Mouse (Mus musculus) liver, embryonic 13.5 days (tissue): ENCODE measurements around the gene Kcnj2. TPM values are rescaled to one million over a fixed set of nuclear protein-coding genes. Genes with fewer than 3 reads are reported as not detected.

Source experiments
- ATAC-seq: fragments of 200-750 bp; cut with Nextera tagmentation; 2 replicates; pipeline ENCODE4 v1.8.0; 2017; ENCODE audit warnings: low read depth, mild to moderate bottlenecking, moderate number of reproducible peaks, moderate library complexity
- DNase-seq: peaks from one replicate; pipeline ENCODE4 v3.0.0; 2022
- H3K27ac ChIP-seq: fragments of 300-500 bp; sonication (generic); 2 replicates; pipeline ENCODE4 v1.5.1; 2015; ENCODE audit warnings: moderate library complexity, mild to moderate bottlenecking, inconsistent platforms
- H3K27me3 ChIP-seq: fragments of 300-500 bp; sonication (generic); 2 replicates; pipeline ENCODE4 v1.6.1; 2015; ENCODE audit warnings: mild to moderate bottlenecking, inconsistent platforms
- H3K36me3 ChIP-seq: fragments of 300-500 bp; sonication (generic); 2 replicates; pipeline ENCODE4 v1.6.1; 2015; ENCODE audit warnings: mild to moderate bottlenecking, inconsistent platforms
- H3K4me1 ChIP-seq: fragments of 300-500 bp; sonication (generic); replicated peaks from 2 replicates; pipeline ENCODE4 v1.6.1; 2015; ENCODE audit warnings: inconsistent platforms
- H3K4me2 ChIP-seq: fragments of 300-500 bp; sonication (generic); 2 replicates; pipeline ENCODE4 v1.6.1; 2015; ENCODE audit warnings: inconsistent platforms, mild to moderate bottlenecking, moderate library complexity
- H3K4me3 ChIP-seq: fragments of 300-500 bp; sonication (generic); replicated peaks from 2 replicates; pipeline ENCODE4 v1.5.1; 2015; ENCODE audit warnings: mild to moderate bottlenecking, inconsistent platforms
- H3K9ac ChIP-seq: fragments of 300-500 bp; sonication (generic); 2 replicates; pipeline ENCODE4 v1.6.1; 2015; ENCODE audit warnings: mild to moderate bottlenecking, inconsistent platforms
- H3K9me3 ChIP-seq: fragments of 300-500 bp; sonication (generic); replicated peaks from 2 replicates; pipeline ENCODE4 v1.6.1; 2016; ENCODE audit warnings: inconsistent platforms
- WGBS: fragments of 180-500 bp; shearing (Covaris S2); methylation state at CpG from one replicate; pipeline ENCODE4 v1.1.7; 2015; ENCODE audit not compliant: insufficient replicate concordance; 5-methylcytosine and 5-hydroxymethylcytosine counted together
- polyA plus RNA-seq: library from polyadenylated mRNA; unstranded; fragments of >200 nt; fragmentation: Nextera tagmentation; extraction: Ambion mirVana; gene quantifications from 2 replicates; pipeline ENCODE4 v1.2.1, GENCODE M21; 2015

Gene Kcnj2
- polyA plus RNA-seq, 1 experiment from 2014 or later: 0.23 TPM

- no peak for DNase-seq
- no peak for ATAC-seq
- Histone ChIP-seq H3K4me1 (no peaks in the 10 kb centered on the region), H3K27ac (no peak overlapping the region), H3K36me3 (no peaks in the 10 kb centered on the region), H3K4me2 (no peak overlapping the region), H3K27me3 (no peaks in the 10 kb centered on the region), H3K9me3 (no peaks in the 10 kb centered on the region), H3K4me3 (no peak overlapping the region), H3K9ac (no peak overlapping the region)
- WGBS: 37% methylated on average over 2 of the region's 2 CpGs
These were observed 27.0 kb downstream of the Kcnj2 start for GRCm38 (mm10) chr11:111092967-111093366.

DNA sequence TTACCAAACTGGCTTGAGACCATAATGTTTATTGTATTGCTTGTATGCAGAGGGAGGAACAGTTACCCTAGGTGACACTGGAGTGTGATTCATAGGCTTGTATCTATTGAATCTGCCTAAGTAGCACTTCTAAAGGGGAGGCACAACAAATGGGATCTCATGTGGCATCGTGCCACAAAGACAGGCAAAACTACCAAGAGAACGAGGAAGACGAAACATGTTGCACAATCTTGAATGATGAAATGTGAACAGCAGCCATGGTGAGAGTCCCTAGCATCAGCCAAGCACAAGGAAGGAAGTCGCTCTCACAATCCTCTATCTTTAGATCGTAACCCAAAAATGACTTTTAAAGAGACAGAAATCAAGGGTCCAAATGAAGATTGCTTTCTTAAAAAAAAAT lies 30.6 kb downstream of the Kcnj2 start:
- Histone ChIP-seq H3K9ac (no peak overlapping the region), H3K27me3 (no peaks in the 10 kb centered on the region), H3K4me3 (no peak overlapping the region), H3K27ac (no peak overlapping the region), H3K9me3 (no peaks in the 10 kb centered on the region), H3K4me1 (no peaks in the 10 kb centered on the region), H3K4me2 (no peak overlapping the region), H3K36me3 (no peaks in the 10 kb centered on the region)
- WGBS: 27% methylated on average over 5 of the region's 5 CpGs
- DNase-seq: no peak
- ATAC-seq: no peak

DNA sequence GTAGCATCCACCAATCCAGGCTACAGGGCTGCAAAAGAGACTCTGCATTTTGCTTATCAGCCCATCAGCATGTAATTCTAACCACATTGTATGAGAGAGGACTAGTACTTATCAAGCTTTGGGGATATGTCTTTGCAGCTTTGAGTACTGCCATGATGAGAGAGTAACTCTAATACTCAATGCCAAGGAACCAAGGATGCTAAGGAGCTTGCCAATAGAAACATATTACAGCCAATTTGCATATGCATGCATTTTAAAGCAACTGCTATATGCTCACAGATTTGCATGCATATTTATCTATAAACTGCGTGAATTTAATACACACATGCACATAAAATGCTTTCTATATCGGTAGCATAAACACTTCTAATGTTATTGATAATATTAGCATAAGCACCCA lies 34.2 kb downstream of the Kcnj2 start:
- Histone ChIP-seq H3K27me3 (no peaks in the 10 kb centered on the region), H3K4me1 (no peaks in the 10 kb centered on the region), H3K27ac (no peak overlapping the region), H3K36me3 (no peaks in the 10 kb centered on the region), H3K9me3 (no peaks in the 10 kb centered on the region), H3K4me2 (no peak overlapping the region), H3K9ac (no peak overlapping the region), H3K4me3 (no peak overlapping the region)
- 57% methylated on average over 2 of the region's 2 CpGs for WGBS
- DNase-seq: no peak
- no peak for ATAC-seq

DNA sequence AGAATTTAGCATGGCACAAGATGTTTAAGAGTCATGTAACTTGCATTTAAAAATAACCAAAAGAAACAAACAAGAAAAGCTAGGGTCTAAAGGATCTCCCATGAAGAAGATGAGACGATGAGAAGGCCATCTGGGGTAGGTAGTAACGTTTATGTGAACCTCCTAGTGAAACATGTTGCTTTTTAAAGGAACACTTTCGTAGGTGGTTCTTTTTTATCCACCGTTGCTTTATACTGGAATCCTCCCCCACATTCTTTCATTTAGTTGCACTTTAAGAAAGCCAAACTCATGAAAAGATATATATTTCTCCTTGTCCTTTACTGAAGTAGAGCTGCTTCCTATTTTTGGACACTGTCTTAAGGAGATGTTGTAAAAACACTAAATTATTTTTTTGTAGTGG lies 34.7 kb downstream of the Kcnj2 start:
- Histone ChIP-seq H3K4me2 (no peak overlapping the region), H3K9ac (no peak overlapping the region), H3K4me3 (no peak overlapping the region), H3K4me1 (no peaks in the 10 kb centered on the region), H3K27ac (no peak overlapping the region), H3K27me3 (no peaks in the 10 kb centered on the region), H3K36me3 (no peaks in the 10 kb centered on the region), H3K9me3 (no peaks in the 10 kb centered on the region)
- ATAC-seq (no peak), DNase-seq (no peak)
- 64% methylated on average over 4 of the region's 4 CpGs for WGBS

GRCm38 (mm10) chr11:111101620-111102176 lies 35.7 kb downstream of the Kcnj2 start:
- no peak for ATAC-seq
- no peak for DNase-seq
- WGBS: 63% methylated on average over 9 of the region's 9 CpGs

DNA sequence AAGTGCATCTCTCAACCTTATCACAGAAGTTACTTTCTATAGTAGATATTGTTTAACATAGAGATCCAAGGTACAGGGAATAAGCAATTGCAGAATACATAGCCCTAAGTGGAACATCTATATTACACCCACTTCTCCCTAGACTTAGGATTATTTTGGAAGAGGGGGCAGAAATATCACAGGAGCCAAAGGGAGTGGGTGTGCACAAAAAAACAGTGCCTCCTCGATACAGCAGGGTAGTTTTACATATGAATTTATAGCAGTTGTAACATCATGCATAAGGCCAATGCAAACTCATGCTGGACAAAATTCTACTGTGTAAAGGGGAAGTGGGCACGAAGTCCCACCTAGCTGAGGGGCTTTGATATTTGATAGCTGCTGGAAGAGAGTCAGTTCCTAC lies 38.5 kb downstream of the Kcnj2 start:
- no peak overlapping the region for H3K9ac ChIP-seq
- no peaks in the 10 kb centered on the region for H3K36me3 ChIP-seq
- no peak overlapping the region for H3K27ac ChIP-seq
- 45% methylated on average over 2 of the region's 2 CpGs for WGBS
- H3K9me3 ChIP-seq: no peaks in the 10 kb centered on the region
- H3K4me3 ChIP-seq: no peak overlapping the region
- no peaks in the 10 kb centered on the region for H3K27me3 ChIP-seq
- ATAC-seq (no peak), DNase-seq (no peak)
- no peaks in the 10 kb centered on the region for H3K4me1 ChIP-seq
- no peak overlapping the region for H3K4me2 ChIP-seq

More at GRCm38 (mm10) chr11:111101620-111102176, 35.7 kb downstream of the Kcnj2 start:
- no peak overlapping the region for H3K4me3 ChIP-seq
- H3K9ac ChIP-seq: no peak overlapping the region
- H3K27me3 ChIP-seq: no peaks in the 10 kb centered on the region
- no peak overlapping the region for H3K27ac ChIP-seq
- H3K4me2 ChIP-seq: no peak overlapping the region
- no peaks in the 10 kb centered on the region for H3K36me3 ChIP-seq
- H3K4me1 ChIP-seq: no peaks in the 10 kb centered on the region
- no peaks in the 10 kb centered on the region for H3K9me3 ChIP-seq

DNA sequence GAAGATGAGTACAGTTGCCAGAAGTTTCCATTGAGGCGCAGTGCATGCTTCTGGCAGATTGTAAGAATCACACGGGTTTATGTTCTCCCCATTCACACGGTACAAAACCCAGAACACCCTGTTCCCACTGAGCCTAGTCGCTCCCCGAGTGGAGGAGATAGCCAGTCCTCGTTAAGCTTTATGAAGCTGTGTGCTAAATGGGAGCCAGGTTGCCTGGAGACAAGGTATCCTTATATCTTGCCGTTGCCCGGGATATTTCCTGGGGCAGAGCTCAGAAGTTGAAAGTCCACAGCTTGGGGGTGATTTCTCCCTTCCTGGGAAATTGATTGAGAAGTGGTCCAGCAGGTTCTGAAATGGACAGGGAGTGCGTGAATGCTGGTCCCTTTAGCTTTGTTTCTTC lies 42.2 kb downstream of the Kcnj2 start:
- WGBS: 58% methylated on average over 9 of the region's 9 CpGs

GRCm38 (mm10) chr11:111121514-111121913 lies 55.5 kb downstream of the Kcnj2 start:
- H3K27me3 ChIP-seq: no peaks in the 10 kb centered on the region
- ATAC-seq: no peak
- WGBS: 83% methylated on average over 9 of the region's 9 CpGs
- no peaks in the 10 kb centered on the region for H3K9me3 ChIP-seq
- H3K4me2 ChIP-seq: no peak overlapping the region
- H3K36me3 ChIP-seq: no peaks in the 10 kb centered on the region
- no peak overlapping the region for H3K9ac ChIP-seq
- no peak for DNase-seq
- H3K27ac ChIP-seq: no peak overlapping the region
- H3K4me1 ChIP-seq: no peaks in the 10 kb centered on the region
- no peak overlapping the region for H3K4me3 ChIP-seq

More for the DNA sequence above, 42.2 kb downstream of the Kcnj2 start:
- Histone ChIP-seq H3K27me3 (no peaks in the 10 kb centered on the region), H3K36me3 (no peaks in the 10 kb centered on the region), H3K9ac (no peak overlapping the region), H3K4me3 (no peak overlapping the region), H3K4me1 (no peaks in the 10 kb centered on the region), H3K4me2 (no peak overlapping the region), H3K9me3 (no peaks in the 10 kb centered on the region), H3K27ac (no peak overlapping the region)
- no peak for ATAC-seq
- no peak for DNase-seq

DNA sequence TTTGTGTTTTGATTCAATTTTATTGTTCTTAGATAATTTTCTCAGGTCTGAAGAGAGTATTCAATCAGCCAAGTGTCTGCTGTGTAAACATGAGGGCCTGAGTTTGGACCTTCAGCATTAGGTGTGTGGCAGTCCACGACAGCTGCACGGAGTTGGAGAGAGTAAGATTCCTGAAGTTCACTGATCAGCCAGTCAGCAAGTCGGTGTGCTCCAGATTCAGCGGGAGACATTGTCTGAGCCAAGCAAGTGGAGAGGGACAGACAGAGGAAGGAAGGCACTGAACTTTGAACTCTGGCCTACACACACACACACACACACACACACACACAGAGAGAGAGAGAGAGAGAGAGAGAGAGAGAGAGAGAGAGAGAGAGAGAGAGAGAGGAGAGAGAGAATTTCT lies 57.4 kb downstream of the Kcnj2 start:
- 62% methylated on average over 4 of the region's 4 CpGs for WGBS

DNA sequence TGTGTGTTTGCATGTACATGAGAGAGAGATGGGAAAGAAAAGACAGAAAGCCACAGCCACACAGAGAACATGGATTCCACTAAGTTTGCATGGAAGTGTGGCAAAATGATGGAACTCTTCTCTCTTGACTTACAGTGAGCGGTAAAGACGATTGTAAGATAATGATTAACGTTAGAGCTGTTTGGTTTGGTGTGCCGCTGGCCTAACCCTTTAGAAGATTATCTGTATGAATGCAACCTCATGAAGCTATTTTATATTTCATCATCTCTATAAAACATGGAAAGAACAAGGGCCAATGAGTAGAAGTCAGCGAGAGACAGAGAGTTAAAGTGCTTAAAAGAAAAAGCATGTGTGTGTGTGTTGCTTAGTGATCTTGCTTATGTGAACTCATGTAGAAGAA lies 60.0 kb downstream of the Kcnj2 start:
- no peak for ATAC-seq
- DNase-seq: no peak
- Histone ChIP-seq H3K4me2 (no peak overlapping the region), H3K36me3 (no peaks in the 10 kb centered on the region), H3K9ac (no peak overlapping the region), H3K9me3 (no peaks in the 10 kb centered on the region), H3K27me3 (no peaks in the 10 kb centered on the region), H3K4me3 (no peak overlapping the region), H3K4me1 (no peaks in the 10 kb centered on the region), H3K27ac (no peak overlapping the region)
- 74% methylated on average over 5 of the region's 5 CpGs for WGBS

More for the DNA sequence above, 57.4 kb downstream of the Kcnj2 start:
- Histone ChIP-seq H3K4me1 (no peaks in the 10 kb centered on the region), H3K27me3 (no peaks in the 10 kb centered on the region), H3K9me3 (no peaks in the 10 kb centered on the region), H3K36me3 (no peaks in the 10 kb centered on the region), H3K4me3 (no peak overlapping the region), H3K4me2 (no peak overlapping the region), H3K9ac (no peak overlapping the region), H3K27ac (no peak overlapping the region)
- DNase-seq (no peak), ATAC-seq (no peak)
